Mouse (Mus musculus) layer of hippocampus, postnatal 36 days (tissue): ENCODE results near the gene Dnajb3. TPM values are rescaled to one million over a fixed set of nuclear protein-coding genes. Genes with fewer than 3 reads are reported as not detected.
"Not testable (repeated sequence)": the region's sequence is repeated elsewhere in the genome, so short reads cannot be mapped to it uniquely, and the experiment has no call there.

Experiments used
- DNase-seq, 2 experiments: peaks; one replicate each; pipeline ENCODE4 v3.0.0; 2022
- total RNA-seq, 2 experiments: library from RNA; stranded (reverse); gene quantifications; 2 replicates each; pipeline ENCODE4 v1.2.3; 2021

Dnajb3 gene
- total RNA-seq, 2 experiments from 2014 or later, result 2.2 to 3.0 TPM

DNA sequence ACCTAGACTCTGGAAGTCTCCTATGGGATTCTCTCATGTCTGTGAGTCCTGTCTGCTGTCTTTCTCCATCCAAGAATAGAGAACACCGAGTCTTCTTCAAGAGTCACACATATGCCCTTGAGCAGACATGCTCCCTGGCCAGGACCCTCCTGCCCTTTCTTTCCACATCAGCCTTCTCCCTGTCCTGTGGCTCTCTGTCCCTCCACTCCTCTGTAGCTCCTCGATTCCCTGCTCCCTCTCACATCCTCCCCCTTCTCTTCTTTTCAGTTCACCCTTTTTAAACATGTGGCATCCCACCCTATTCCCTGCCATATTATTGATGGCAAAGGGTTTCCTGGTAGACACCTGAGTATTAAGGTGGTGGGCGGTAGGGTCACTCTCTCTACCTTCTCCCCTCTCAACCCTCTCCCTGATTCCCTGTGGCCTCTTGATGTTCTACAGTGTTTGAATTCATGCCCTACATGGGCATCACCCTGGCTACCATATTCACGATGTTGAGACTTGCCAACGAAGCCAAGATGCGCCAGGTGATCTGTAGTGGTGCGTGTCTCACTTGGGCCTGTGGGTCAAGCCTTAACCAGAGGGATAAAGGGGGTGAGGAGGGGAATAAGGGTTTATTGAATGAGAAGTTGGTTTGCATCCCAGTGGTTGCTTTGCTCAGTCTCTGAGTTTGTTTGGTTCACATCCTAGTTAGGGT is 26.4 kb upstream of the Dnajb3 start:
- DNase-seq, result no peak

DNA sequence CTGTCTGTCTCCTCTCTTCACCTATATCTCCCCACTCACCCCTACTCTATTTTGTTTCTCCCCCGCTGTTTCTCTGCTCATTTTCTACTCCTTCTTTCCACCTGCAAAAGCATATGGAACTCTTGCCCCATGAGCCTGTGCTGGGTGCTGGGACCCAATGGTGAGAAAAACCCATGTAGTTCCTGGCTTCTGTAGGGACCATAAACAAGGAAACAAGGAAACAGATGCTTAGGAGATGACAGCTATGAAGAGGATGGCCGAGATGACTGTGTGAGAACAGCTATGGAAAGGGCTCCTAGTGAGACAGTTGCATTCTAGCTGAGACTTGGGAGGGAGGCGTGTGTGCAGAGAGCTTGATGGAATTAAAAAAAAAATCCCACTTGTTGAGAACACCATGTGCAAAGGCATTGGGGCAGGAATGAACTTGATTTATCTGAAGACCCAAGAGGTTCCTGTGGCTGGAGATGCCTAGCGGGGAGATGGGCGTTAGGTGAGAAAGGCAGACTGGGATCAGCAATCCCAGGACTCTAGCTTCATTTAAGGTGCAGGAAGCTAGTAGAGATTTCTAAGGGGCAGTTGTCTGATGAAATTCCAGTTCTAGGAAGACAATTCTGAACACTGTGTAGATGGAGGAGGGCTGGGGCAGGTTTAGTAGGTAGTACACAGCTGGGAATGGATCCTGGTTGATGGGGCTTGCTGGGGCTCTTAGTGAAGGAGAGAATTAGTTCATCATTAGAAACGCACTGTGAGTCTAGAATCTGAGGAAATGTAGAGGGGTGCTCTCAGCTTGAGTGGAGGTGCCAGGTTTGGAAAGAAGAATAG is 25.6 kb upstream of the Dnajb3 start:
- DNase-seq, result no peak

DNA sequence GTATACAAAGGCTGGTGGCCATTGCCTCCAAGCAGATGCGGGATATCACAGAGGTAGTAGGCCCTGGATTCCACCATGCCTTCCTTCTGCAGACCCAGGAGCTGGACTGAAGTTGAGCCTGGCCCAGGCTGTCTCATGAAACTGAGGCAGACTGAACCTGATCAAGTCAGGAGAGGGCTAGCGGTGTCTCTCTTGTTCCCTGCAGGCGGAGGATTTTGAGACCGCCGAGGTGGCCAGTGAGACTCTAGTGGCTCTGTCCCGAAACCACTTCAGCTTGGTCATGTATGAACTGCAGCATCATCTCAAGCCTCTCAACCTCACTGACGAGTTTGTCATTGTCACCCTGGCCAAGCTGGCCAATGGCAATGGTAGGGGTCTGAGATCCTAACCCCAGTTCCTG is 24.8 kb upstream of the Dnajb3 start:
- no peak for DNase-seq

DNA sequence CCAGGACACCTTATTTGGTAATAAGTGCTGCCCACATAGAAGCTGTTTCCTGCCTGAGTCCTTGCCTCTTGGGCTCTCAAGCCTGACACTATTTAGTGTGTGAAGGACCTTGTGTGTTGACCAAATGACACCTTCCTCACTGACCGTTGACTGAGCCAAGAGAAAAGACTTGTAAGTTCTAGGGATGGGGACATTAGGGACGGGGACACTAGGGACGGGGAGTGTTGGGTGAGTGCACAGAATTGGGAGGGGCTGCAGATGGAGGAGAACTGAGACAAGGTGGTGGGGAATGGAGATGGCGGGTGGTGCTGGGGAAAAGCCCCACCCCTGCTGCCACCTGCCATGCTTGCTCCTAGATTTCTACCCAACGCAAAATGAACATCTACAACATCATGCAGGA is 24.4 kb upstream of the Dnajb3 start:
- no peak for DNase-seq

DNA sequence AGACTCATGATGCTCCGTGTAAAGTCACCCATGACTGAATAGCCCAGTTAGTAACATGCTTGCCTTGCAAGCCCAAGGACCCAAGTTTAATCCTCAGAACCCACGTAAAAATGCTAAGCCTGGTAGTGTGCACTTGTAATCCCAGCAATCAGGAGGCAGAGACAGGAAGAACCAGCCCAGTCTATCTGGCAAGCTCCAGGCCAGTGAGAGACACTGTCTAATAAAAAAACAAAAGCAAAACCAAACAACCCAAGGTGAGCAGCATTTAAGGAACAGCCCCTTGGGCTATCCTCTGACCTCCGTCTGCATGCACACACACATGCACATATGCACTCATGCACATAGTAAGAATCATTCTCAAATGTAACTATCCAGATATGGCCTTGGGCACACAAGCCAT is 24.0 kb upstream of the Dnajb3 start:
- no peak for DNase-seq

DNA sequence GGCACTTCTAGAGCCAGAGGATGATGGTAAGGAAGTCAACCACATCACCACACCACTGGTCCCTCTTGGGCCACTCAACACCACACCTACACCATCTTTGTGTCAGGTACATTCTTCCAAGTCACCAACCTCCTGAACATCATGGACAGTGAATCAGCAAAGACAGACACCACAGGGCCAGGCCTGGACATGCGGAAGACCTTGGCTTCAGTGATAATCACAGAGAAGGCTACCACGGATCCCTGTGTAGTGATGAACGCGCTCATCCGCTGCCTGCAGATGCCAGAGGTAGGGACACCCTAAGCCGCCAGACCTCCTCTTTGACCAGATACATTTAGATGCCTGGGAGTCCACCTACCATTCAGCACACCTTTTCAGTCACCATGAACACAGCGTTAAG is 22.5 kb upstream of the Dnajb3 start:
- no peak for DNase-seq

DNA sequence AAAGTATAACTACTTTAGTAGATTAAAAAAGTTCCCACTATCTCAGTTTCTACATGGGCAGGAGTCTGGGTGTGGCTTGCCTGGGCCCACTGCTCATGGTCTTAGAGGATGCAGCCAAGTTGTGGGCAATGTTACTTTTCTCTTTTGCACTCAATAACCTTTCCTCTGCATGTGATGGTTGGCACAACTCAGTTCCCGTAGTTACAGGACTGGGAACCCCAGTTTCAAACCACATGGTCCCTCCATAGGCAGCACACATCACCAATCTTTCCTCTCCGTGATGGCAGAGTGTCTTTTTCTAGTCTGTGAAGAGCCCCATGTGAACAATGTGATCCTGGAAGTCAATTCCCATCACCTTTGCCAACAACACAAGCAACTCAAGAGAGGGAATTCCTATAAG is 21.9 kb upstream of the Dnajb3 start:
- DNase-seq, result no peak

DNA sequence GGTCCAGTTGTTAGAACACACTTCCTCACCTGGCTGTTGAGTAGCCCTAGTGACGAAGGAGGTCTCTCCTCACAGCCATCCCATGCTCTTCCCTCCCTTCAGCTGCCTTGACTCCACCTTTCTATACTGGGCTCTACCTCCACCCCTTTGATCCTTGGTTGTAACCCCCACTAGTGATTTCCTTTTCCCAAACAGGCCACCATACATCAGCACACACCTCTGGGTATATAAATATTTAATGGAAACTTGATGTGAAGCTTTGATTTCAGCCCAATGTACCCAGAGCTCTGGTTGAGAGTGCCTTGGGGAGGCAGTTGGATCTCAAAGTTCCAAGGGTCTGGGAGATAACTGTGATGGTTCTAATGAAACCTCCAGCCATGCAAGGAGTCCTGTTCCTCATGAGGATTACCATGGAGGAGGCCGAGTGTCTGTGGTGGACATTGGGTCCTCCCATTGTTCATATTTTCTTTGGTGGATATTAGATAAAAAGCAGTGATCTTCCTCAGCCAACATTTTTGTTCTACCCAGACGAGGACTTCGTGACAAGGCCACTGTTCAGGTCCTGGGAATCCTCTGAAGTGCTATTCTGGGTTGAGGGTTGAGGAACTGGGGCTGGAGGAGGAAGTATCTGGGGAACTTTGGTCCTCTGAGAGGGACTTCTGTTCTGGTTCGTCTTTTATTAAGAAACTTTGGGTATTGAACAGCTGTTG is 21.2 kb upstream of the Dnajb3 start, which contains the start of gene Mroh2a:
Gene Mroh2a (plus strand): TSS at position 317 of the 710 bp plus-strand sequence.
- DNase-seq, result no peak

DNA sequence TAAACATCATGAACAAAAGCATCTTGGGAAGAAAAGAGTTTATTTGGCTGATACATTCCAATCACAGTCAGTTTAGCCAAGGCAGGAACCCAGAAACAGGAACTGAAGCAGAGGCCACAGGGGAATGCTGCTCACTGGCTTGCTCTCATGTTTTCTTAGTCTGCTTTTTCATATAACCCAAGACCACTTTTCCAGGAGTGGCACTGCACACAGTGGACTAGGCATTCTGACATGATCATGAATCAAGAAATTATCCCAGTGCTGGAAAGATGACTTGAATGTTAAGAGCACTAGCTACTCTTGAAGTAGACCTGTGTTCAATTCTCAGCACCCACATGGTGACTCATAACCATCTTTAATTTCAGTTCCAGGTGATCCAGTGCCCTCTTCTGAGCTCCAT is 20.2 kb upstream of the Dnajb3 start:
- no peak for DNase-seq

DNA sequence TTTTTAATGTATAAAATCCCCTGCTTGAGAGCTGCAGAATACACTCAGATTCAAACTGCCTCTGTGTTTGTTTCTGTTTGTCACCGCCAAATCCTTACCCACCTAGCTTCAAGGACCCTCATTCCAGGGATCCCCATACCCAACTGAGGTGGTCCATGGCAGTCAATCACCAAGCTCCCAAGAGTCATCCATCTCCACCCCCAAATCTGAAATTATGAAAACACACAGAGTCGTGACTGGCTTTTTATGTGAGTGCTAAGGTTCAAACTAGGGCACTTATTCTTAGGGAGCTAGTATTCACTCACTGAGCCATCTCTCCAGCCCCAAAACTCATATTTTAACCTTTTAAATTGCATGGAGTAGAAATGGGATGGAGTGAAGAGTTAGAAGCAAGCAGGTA is 19.7 kb upstream of the Dnajb3 start:
- not testable (repeated sequence) for DNase-seq

DNA sequence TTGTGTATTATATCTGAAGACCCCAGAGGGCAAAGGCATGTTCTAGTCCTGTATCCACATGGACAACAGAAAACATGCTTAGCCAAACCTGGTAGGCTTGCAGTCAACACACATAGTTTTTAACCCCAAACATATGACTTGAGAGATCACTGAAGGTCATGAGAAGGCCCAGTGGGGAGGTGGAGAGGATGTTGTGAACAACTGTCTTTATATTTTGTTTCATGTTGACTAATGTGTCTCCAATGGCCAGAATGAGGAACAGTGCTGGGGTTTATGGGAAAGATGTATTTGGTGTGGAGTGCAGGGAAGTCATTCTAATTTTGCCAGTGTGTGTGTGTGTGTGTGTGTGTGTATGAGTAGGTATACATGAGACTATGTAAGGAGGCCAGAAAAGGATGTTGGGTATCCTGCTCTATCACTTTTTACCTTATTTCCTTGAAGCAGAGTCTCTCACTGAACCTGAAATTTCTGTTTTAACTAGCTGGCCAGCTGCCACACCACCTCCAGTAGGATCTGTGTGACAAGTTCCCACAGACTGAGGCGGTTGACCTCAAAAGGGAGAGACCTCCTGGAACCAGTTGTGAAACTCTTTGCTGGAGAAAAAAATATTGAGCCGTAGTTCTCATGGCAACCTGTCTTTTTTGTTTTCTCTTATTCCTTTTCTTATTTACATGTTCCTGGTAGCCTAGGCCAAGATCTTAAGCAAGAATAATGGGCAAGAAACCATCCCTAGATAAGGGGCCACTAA is 18.6 kb upstream of the Dnajb3 start:
- DNase-seq, result no peak

DNA sequence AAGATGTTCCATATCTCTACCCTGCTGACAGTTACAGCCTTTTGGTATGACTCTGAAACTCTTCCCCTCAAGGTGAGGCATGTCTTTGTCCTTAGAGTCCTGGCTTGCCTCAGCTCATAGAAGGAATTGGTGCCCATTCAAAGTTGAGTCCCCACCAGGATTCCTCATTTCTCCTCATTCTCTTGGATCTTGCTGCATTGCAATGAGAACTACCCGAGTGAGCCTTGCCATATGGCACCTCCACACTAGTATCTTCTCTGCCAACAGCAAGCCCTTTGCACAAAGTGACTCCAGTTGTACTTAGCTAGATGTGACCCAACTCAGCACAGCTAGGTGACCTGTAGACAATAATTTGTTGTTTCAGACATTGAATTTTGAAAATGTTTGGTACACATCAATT is 18.0 kb upstream of the Dnajb3 start:
- DNase-seq, result no peak

DNA sequence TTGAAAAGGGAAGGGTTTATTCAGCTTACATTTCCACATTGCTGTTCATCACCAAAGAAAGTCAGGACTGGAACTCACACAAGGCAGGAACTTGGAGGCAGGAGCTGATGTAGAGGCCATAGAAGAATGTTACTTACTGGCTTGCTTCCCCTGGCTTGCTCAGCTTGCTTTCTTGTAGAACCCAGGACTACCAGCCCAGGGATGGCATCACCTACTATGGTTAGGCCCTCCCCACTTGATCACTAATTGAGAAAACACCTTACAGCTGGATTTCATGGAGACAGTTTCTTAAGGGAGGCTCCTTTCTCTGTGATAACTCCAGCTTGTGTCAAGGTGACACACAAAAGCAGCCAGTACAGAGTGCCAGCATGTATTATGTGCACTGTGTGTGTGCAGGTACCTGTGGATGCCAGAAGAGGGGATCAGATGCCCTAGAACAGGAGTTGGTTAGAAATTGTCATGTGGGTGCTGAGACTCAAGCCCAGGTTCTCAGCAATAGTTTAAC is 17.5 kb upstream of the Dnajb3 start:
- not testable (repeated sequence) for DNase-seq

DNA sequence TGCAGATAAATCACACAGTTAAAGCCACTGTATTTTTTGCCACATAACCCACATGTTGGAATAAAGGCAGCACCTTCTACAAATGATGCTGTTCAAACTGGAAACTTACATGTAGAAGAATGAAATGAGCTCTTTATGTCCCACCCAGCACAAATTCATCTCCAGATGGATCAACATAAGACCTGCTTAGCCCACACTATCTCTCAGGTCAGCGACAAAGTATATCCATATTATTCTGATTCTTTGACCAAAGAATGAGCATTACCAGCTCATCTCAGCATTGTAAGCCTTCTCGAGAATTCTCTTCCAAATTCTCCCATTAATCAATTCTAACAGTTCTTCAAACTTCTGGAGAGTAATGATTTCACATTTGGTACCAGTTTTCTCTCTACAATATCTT is 16.6 kb upstream of the Dnajb3 start:
- no peak for DNase-seq

DNA sequence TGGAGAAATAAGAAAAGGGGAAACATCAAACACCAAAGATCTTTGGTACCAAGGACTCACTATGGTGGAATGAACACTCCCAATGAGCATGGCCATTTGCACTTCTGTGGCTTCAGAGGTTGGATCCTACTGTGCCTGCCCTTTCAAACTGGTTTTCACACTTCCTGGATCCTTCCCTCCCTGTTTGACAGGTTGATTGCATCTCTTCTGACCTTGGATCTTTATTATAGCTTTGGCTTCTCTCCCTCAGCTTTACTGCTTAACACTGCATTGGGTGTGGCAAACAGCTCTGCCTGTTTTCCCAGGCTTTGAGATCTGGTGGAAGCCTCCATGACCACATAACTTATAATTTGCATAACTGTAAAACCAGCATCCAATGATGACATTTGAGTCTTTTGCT is 14.8 kb upstream of the Dnajb3 start:
- DNase-seq, result no peak

DNA sequence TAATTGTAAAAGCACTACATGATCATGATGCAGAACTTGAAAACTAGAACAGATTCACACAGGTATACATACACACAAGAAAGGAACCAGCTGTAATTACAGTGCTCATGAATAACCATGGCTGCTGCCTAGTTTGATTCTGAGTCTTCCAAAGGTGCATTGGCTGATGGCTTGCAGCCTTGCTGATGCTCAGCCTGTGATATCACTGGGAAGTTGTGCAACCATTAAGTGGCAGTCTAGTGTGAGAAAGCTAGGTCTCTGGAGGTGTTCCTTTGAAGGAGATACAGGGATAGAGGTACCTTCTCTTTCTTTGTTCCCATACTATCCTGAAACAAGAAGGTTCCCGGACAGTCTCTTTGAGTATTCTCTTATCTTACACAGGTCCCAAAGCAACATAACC is 13.5 kb upstream of the Dnajb3 start:
- DNase-seq, result no peak

DNA sequence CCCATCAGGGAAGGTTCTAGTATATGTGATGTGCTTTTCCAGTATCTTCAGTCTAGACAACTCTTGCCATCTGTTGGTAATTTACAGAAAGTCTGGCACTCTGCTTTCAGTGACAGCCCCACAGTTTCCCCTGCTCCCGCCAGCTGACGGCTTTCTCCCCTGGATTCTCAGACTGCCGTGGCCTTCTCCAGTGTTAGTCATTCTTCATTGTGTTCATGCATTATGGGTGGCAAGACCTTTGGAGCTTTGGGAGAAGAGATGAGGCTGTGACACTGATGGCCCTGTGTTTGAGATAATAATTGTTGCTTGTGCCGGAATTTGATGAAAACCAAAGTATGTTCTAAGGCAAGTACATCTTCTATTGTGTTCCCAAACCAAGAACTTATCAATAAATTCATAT is 13.0 kb upstream of the Dnajb3 start:
- DNase-seq, result no peak

DNA sequence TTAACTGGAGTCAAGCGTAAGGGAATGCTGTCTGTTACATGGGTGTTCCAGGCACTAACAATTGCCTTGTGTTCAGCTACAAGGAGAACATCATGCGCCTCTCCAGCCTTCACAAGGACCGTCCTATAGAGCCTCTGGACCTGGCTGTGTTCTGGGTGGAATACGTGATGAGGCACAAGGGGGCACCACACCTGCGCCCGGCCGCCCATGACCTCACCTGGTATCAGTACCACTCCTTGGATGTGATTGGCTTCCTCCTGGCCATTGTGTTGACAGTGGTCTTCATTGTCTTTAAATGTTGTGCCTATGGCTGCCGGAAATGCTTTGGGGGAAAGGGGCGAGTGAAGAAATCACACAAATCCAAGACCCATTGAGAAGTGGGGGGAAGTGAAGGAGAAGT is 12.5 kb upstream of the Dnajb3 start:
- DNase-seq, result no peak

DNA sequence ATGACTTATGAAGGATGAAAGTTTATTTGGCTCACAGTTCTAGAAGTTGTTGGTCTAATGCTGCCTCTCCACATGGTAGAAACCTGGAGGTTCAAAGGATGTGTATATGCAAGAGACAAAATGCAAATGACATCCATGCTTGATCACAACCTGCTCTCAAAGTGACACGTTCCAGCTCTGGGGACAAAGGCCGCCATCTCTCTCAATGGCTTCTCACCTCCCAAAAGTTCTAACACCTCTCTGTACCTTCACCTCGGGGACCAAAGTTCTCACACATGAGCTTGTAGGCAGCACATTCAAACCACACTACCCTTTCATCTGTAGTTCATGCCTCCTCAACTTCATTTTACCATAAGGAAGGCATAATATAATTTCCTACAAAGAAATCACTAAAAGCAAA is 12.0 kb upstream of the Dnajb3 start:
- no peak for DNase-seq

DNA sequence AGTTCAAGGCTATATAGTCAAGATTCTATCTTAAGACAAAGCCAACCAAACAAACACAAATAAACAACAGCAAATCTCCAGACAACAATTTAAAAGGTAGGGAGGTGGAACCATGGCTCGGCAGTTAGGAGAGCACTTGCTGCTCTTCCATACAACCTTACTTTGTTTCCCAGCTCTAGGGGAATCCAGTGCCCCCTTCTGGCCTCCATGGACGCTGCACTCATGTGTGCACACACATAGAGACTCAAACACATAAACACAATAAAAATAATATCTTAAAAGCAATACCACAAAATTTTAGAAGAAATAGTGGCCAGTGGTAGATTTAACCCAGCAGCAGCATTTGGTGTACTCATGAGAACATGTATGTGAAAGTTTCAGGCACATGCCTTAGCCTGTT is 11.6 kb upstream of the Dnajb3 start:
- DNase-seq, result no peak

DNA sequence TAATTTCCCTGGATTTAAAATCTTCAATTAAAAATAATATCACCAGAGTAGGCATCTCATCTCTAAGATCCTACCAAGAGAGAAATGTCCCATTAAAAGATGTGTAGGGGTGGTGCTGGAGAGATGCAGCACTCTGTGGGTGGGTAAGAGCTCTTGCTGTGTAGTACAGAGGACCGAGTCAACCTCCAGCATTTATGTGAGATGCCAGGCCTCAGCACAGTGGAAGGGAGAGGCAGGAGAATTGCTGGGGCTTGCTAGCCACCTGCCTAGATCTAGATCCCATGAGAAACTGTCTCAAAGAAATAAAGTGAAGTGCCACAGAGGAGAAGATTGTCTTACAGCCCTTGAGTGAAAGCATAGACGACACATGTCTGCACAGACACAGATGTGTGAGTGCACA is 11.0 kb upstream of the Dnajb3 start:
- DNase-seq, result no peak
